Mouse (Mus musculus): ENCODE data around the gene P2rx3.

DNA sequence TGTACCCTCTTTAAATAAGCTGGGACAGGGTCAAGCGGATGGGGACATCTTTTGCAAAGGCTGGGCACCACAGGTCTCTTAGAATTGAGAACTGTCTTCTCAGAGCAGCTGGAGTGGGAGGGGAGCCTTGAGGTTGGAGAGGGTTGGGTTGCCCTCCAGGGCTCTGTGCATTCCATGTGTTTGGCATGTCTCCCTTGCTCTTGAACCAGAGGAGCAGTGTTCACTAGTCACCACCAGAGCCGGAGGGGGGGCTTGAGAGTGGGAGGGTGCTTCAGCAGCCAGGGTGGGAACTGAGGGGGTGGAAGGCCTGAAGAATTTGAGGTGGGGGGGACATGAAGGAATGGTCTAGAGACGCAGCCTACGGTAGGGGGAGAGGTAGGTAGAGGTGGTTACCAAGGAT is 12.0 kb upstream of the P2rx3 start:
- TF ChIP-seq CTCF (IDR thresholded peaks at IDR 0.05; ENCODE audit: low read depth) = no peak
- TF ChIP-seq EP300 (IDR thresholded peaks at IDR 0.05; ENCODE audit: low read depth) = no peak
